Mouse (Mus musculus): Measurements from ENCODE around the gene Atp2a3.

DNA sequence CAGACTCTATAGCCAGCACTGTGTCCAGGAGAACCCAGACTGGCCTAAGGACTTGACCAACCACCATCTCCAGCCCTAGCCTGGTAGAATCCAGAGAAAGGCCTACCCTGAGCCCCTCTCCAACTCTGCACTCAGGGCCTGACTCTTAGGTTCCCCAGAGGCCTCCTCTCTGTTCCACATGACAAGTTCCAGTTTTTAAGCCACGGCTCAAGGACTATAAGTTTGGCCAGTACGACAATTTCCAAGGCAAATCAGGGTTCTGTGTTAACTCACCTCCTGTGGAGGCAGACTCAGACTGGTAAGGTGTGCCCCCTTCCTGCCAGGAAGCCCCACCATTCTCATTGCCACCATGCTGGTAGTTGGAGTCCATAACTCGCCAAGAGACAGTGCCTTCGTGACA, 6.8 kb upstream of the Atp2a3 start:
- no peak for TF ChIP-seq GATA1 (IDR thresholded peaks at IDR 0.05; ENCODE audit: borderline replicate concordance, low read length)
- no peak for TF ChIP-seq FLI1 (IDR thresholded peaks at IDR 0.05; ENCODE audit: low read length)
